Mouse (Mus musculus): ENCODE measurements around the gene Alg3.

- TF ChIP-seq CTCF (IDR thresholded peaks at IDR 0.05; ENCODE audit: control insufficient read depth, insufficient read depth, insufficient read length) (no peak), MYOD1 (IDR thresholded peaks at IDR 0.05; ENCODE audit: control insufficient read depth, insufficient read length, low read depth) (no peak), CEBPB (IDR thresholded peaks at IDR 0.05; ENCODE audit: low read depth) (no peak), USF1 (IDR thresholded peaks at IDR 0.05; ENCODE audit: low read depth) (no peak), MAX (IDR thresholded peaks at IDR 0.05) (no peak), MYOG (IDR thresholded peaks at IDR 0.05; ENCODE audit: control insufficient read depth, extremely low read depth, insufficient read length) (no peak)
Observed at GRCm38 (mm10) chr16:20643911-20644310, 32.4 kb upstream of the Alg3 start.

Data from C2C12 (cell line).